In the genomic region with DNA sequence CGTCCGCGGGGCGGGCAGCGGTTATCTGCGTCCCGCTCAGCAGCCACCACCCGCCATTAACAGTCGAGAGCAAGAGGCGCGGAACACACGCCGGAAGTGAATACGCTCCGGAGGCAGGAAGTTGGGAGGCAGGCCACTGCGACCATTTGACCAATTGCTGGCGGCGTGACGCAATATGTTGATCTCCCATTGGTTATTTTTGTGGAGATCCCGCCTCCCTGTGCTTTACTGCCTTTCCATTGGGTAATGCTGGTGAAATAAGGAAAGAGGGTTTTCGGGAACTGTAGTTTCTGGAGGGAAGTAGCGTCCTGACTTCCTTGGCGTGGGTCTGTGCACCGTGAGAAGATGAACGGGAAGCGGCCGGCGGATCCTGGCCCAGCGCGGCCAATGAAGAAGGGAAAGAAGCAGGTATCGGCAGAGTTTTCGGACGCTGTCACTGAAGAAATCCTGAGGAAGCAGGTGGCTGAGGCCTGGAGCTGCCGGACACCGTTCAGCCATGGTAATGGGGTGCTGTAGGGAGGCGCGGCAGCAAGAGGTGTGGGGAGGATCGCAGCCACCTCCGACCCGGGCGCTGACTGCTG, we compare ENCODE assay signal across 8 mouse cellular contexts. TPM values are rescaled to one million over a fixed set of nuclear protein-coding genes. Genes with fewer than 3 reads are reported as not detected.
DNase-seq lines count a peak whose midpoint lies in the region; ATAC-seq and TF ChIP-seq lines count a peak whose summit lies in the region.

A gene (minus strand): TSS at position 88 of the 581 bp plus-strand sequence.
A gene (plus strand): TSS at position 255 of the 581 bp plus-strand sequence.

- H3K9ac ChIP-seq in embryonic facial prominence, embryonic 14.5 days (ENCODE audit: low read depth, low read length): peak within 1 kb of the TSS; percentile 72
- peak within 1 kb of the TSS; percentile 65 for H3K9ac ChIP-seq in heart, adult 2 months (ENCODE audit: low read depth, low read length)
- peak within 1 kb of the TSS; percentile 73 for H3K9ac ChIP-seq in limb, embryonic 13.5 days
- H3K9ac ChIP-seq in midbrain, embryonic 16.5 days (ENCODE audit: low read depth, low read length): peak within 1 kb of the TSS; percentile 79

- peak; percentile 99 for ATAC-seq in embryonic facial prominence, embryonic 14.5 days (ENCODE audit: low read depth)
- peak; percentile 99 for ATAC-seq in limb, embryonic 13.5 days (ENCODE audit: low FRiP score, low read depth)
- ATAC-seq in midbrain, embryonic 16.5 days: peak; percentile 98

- peak; percentile 99 for DNase-seq in 3T3-L1 (ENCODE audit: low read depth, low spot score)
- peak; percentile 62 to 84 for DNase-seq in adrenal gland, postnatal 4 days (ENCODE audit: low spot score in 2 of 2)
- DNase-seq in embryonic facial prominence, embryonic 14.5 days (ENCODE audit: low spot score): peak; percentile 99
- peak; percentile 90 to 95 for DNase-seq in heart, adult 2 months
- peak; percentile 97 for DNase-seq in kidney, adult 8-10 months
- DNase-seq in spleen, postnatal 10 days (ENCODE audit: low spot score in 2 of 2): peak; percentile 87 to 93

- H3K9me3 ChIP-seq in embryonic facial prominence, embryonic 14.5 days (ENCODE audit: control insufficient read depth, low read length): no peaks in the 10 kb centered on the region
- no peaks in the 10 kb centered on the region for H3K9me3 ChIP-seq in limb, embryonic 13.5 days
- no peaks in the 10 kb centered on the region for H3K9me3 ChIP-seq in midbrain, embryonic 16.5 days (replicated peaks; ENCODE audit: control insufficient read depth, low read length, poor library complexity, severe bottlenecking)

- H3K79me2 ChIP-seq in heart, adult 2 months (replicated peaks; ENCODE audit: control insufficient read depth, insufficient read depth, low read length): peaks cover 6% of the 10 kb centered on the region

- 0 out of 2 replicates have a peak, but pooled peaks cover 13% of the 10 kb centered on the region for H3K36me3 ChIP-seq in embryonic facial prominence, embryonic 14.5 days (ENCODE audit: control insufficient read depth, insufficient read depth, low read length)
- H3K36me3 ChIP-seq in heart, adult 2 months (ENCODE audit: control insufficient read depth, insufficient read depth, low read length): peaks cover 2% of the 10 kb centered on the region
- peaks cover 10% of the 10 kb centered on the region for H3K36me3 ChIP-seq in limb, embryonic 13.5 days
- no peaks in the 10 kb centered on the region for H3K36me3 ChIP-seq in midbrain, embryonic 16.5 days (ENCODE audit: control insufficient read depth, insufficient read depth, low read length)

- peak within 1 kb of the TSS; percentile 88 for H3K4me2 ChIP-seq in embryonic facial prominence, embryonic 14.5 days (ENCODE audit: low read depth, low read length)
- peak within 1 kb of the TSS; percentile 87 for H3K4me2 ChIP-seq in limb, embryonic 13.5 days (replicated peaks)
- H3K4me2 ChIP-seq in midbrain, embryonic 16.5 days (ENCODE audit: low read length): peak within 1 kb of the TSS; percentile 93

- peak within 1 kb of the TSS; percentile 77 for H3K4me3 ChIP-seq in embryonic facial prominence, embryonic 14.5 days (ENCODE audit: low read depth, low read length)
- H3K4me3 ChIP-seq in heart, adult 2 months: peak within 1 kb of the TSS; percentile 85
- H3K4me3 ChIP-seq in limb, embryonic 13.5 days: peak within 1 kb of the TSS; percentile 78
- H3K4me3 ChIP-seq in midbrain, embryonic 16.5 days (ENCODE audit: low read depth, low read length): peak within 1 kb of the TSS; percentile 85

- TF ChIP-seq CTCF in heart, adult 2 months (IDR thresholded peaks at IDR 0.05): no peak

- WGBS in embryonic facial prominence, embryonic 14.5 days: under 1% methylated on average over 36 of the region's 41 CpGs
- under 1% methylated on average over 41 of the region's 41 CpGs for WGBS in heart, adult 2 months
- under 1% methylated on average over 40 of the region's 41 CpGs for WGBS in limb, embryonic 13.5 days
- under 1% methylated on average over 36 of the region's 41 CpGs for WGBS in midbrain, embryonic 16.5 days

- peak within 1 kb of the TSS; percentile 72 for H3K27ac ChIP-seq in embryonic facial prominence, embryonic 14.5 days (replicated peaks; ENCODE audit: low read depth, low read length)
- peak within 1 kb of the TSS; percentile 78 for H3K27ac ChIP-seq in heart, adult 2 months
- H3K27ac ChIP-seq in limb, embryonic 13.5 days: peak within 1 kb of the TSS; percentile 75
- H3K27ac ChIP-seq in midbrain, embryonic 16.5 days (ENCODE audit: low read length): peak within 1 kb of the TSS; percentile 82

- intact Hi-C loops in heart, adult 2 months (cut with DNase I): loop anchor here (1.0 kb wide), 1 partner anchor 25 kb away; a partner anchor contains a TSS

- no peak for TF ChIP-seq EP300 in heart, adult 2 months (IDR thresholded peaks at IDR 0.05; ENCODE audit: insufficient read depth, low read depth, low read length)

- TF ChIP-seq POLR2A in heart, adult 2 months (IDR thresholded peaks at IDR 0.05; ENCODE audit: insufficient read depth, low read depth, low read length): peak; percentile 76

- no peaks in the 10 kb centered on the region for H3K27me3 ChIP-seq in embryonic facial prominence, embryonic 14.5 days (replicated peaks; ENCODE audit: control insufficient read depth, insufficient read depth, low read length)
- H3K27me3 ChIP-seq in heart, adult 2 months (ENCODE audit: control insufficient read depth, insufficient read depth, low read length): no peaks in the 10 kb centered on the region
- no peaks in the 10 kb centered on the region for H3K27me3 ChIP-seq in limb, embryonic 13.5 days
- no peaks in the 10 kb centered on the region for H3K27me3 ChIP-seq in midbrain, embryonic 16.5 days (ENCODE audit: control insufficient read depth, insufficient read depth, low read depth, low read length)

- peaks cover 18% of the 10 kb centered on the region for H3K4me1 ChIP-seq in embryonic facial prominence, embryonic 14.5 days (ENCODE audit: control insufficient read depth, insufficient read depth, low read length)
- H3K4me1 ChIP-seq in heart, adult 2 months (ENCODE audit: control insufficient read depth, insufficient read depth, low read length): peaks cover 4% of the 10 kb centered on the region
- peaks cover 24% of the 10 kb centered on the region for H3K4me1 ChIP-seq in limb, embryonic 13.5 days
- H3K4me1 ChIP-seq in midbrain, embryonic 16.5 days (ENCODE audit: control insufficient read depth, insufficient read depth, low read length): peaks cover 39% of the 10 kb centered on the region

RNA-seq across cellular contexts. Expression of the first gene that starts in this region (rescaled TPM):
- 10 to 100 TPM; 61.4 to 63.6 TPM for total RNA-seq in adrenal gland, postnatal 4 days (2021)
- polyA plus RNA-seq in embryonic facial prominence, embryonic 14.5 days (2014; fragmentation: Nextera tagmentation; extraction: Ambion mirVana): 107 and 113 TPM in 2 replicates
- total RNA-seq in heart, adult 2 months (2021): 10 to 100 TPM; 22.4 to 23.9 TPM
- 10.7 and 12.7 TPM in 2 replicates for polyA plus RNA-seq in heart, adult 2 months (2012; rRNA removed)
- polyA plus RNA-seq in limb, embryonic 13.5 days (2015; fragmentation: Nextera tagmentation; extraction: Ambion mirVana): 118 and 122 TPM in 2 replicates
- 84.7 and 85.7 TPM in 2 replicates for polyA plus RNA-seq in midbrain, embryonic 16.5 days (2015; fragmentation: Nextera tagmentation; extraction: Ambion mirVana)

RNA-seq across cellular contexts. Expression of the second gene that starts in this region (rescaled TPM):
- 10 to 100 TPM; 12.1 to 14.8 TPM for total RNA-seq in adrenal gland, postnatal 4 days (2021)
- polyA plus RNA-seq in embryonic facial prominence, embryonic 14.5 days (2014; fragmentation: Nextera tagmentation; extraction: Ambion mirVana): 13.0 and 16.0 TPM in 2 replicates
- 10 to 100 TPM; 28.0 to 30.3 TPM for total RNA-seq in heart, adult 2 months (2021)
- polyA plus RNA-seq in heart, adult 2 months (2012; rRNA removed): 11.3 and 19.6 TPM in 2 replicates
- 15.8 and 16.7 TPM in 2 replicates for polyA plus RNA-seq in limb, embryonic 13.5 days (2015; fragmentation: Nextera tagmentation; extraction: Ambion mirVana)
- 18.0 and 18.3 TPM in 2 replicates for polyA plus RNA-seq in midbrain, embryonic 16.5 days (2015; fragmentation: Nextera tagmentation; extraction: Ambion mirVana)

Comparison
In these comparisons a context has a peak if more than half of its experiments do, and no peak if none do; other contexts are left out.
1. Peak in every context shown above with its lines: DNase-seq, ATAC-seq, H3K4me3 ChIP-seq and H3K27ac ChIP-seq.